Mouse (Mus musculus): Measurements from ENCODE around the gene Gfod1.

Gene Gfod1

DNA sequence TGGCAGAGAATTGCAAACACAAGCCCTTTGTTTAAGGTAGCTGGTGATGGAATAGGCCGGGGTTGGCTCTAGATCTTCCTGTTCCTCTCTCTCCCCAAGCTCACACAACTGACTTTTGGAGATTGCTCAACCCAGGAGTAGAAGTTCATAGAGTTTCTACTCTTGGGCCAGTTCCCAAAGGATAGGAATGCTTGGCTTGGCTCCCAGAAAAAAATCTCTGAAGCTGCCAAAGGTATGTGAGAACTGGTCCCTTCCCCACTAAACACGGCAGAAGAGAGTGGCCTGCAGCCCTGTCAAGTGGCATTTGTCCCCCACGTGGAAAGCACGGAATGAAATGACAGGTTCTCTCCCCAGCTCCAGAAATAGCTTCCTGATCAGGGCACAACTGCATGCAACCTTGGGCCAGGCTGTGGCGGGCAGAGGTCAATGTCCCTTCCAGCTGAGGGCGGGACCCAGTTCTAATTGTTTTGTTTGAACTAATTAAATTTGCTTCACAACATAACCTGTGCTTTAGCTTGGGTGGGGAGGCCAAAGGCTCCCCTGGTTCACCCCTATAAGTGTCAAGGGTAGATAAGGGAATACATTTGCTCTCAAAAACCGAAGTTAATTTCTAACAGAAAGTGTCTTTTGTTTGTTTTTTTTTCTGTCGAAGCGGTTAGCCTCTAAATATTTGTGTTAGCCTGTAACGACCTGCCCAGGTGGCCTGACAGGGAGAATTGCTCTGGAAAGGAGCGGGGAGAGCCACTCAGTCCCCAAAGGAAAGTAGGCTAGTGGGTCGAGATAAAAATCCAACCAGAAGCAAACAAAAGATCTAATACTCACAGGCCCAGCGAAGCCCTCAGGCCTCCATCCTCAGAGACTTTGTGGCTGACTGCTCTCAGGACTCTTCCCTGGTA, 71.8 kb downstream of the Gfod1 start:
- DNase-seq (ENCODE audit: low read depth, low spot score), result no peak

DNA sequence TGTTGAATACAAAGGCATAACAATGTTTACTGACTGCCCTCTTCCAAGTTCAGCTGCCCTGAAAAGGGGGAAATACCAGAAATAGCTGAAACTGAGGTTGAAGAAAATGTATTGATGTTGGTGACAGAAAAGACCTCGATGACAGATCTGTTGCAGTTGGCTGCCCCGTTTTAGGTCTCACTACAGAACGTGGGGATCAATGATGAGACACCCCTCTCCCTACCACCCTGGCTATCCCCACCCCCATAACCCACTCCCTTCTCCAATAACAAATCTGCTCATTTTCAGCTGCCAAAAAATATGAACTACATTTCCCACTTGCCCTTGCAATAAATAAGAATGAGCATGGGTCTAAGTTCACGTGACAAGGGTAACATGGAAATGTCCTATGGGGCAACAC, 73.1 kb downstream of the Gfod1 start:
- no peak for DNase-seq (ENCODE audit: low read depth, low spot score)

DNA sequence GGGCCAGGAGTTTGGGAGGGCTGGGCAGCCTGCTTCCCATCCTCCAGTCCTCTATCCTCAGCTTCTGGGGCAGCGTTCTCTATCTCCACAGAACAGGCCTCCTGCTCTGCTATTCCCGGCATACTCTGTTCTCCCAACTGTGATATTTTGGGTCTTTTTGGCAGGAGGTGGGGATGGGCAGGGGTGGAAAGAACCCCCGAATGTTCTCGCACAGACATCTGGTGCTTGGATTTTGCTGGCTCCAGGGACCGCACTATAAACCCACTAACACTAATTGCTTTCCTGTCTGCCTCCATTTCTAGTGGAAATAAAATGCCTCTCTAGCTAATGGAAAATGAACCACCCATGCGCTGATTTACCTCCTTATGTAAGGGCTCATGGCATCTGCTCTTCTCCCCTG, 73.7 kb downstream of the Gfod1 start:
- no peak for DNase-seq (ENCODE audit: low read depth, low spot score)

DNA sequence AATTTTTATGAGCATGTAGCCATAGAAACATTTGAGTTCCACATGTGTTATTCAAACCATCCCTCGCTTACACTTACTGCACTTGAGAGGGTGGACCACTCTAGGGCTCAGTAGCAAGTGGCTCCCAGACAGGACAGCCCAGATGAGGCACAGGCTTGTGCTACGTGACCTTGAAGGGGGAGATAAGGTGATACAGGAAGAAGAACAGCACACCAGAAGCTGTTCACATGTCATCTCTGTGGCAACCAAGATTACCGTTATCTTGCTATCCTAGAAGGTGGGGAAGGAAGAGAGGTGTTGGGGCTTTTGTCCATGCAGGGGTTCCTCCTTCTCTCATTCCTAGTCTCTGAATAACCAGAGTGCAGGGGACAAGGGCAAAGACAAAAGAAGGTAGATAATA, 74.2 kb downstream of the Gfod1 start:
- no peak for DNase-seq (ENCODE audit: low read depth, low spot score)

DNA sequence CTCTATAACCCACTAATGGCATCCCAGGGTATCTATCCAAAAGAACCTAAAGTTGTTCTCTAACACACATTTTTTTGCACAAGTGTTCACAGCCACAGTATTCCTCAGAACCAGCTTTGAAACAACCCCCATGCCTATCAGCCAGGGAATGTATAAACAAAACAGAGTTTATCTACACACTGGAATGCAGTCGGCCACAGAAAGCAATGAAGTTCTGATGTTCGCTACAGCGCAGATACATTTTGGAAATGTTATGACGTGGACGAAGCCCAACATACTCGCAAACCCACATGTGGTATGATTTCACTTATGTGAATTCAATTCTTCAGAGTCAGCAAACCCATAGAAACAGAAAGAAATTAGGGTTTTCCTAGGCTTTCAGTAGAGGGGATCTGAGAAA, 75.8 kb downstream of the Gfod1 start:
- DNase-seq (ENCODE audit: low read depth, low spot score), result no peak

DNA sequence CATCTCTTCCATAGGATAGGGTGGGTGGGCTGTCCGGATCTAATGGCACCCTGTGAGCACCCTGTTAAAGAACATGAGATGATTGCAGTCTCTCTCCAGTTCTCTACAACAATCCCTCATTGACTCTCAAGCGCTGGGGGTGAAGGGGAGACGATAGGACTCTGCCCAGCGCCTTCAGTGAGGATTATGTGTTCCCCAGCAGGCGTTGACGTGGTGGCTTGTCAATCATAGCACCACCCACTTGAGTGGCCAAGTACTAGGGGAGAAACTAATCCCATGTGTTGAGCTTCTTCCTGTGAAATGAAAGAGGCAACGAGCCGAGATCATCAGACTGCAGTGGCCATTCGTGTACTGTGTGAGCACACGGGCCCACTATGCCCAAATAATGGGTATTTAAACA, 77.9 kb downstream of the Gfod1 start:
- DNase-seq (ENCODE audit: low read depth, low spot score), result no peak

DNA sequence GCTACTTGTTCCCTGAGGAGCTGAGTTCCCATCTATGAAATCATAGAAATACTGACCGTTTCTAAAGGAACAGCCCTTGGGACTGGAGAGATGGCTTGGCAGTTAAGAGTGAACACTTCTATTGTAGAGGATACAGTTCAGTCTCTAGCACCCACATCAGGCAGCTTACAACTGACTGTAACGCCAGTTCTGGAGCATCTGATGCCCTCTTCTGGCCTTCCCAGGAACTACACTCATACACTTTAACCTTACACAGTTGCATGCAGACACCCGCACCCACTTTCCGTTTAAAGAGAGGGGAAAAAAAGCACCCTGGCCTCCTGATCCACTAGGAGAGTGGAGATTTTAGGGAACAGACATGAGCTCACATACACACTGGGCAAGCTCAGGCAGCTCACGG, 78.8 kb downstream of the Gfod1 start:
- DNase-seq (ENCODE audit: low read depth, low spot score), result no peak

DNA sequence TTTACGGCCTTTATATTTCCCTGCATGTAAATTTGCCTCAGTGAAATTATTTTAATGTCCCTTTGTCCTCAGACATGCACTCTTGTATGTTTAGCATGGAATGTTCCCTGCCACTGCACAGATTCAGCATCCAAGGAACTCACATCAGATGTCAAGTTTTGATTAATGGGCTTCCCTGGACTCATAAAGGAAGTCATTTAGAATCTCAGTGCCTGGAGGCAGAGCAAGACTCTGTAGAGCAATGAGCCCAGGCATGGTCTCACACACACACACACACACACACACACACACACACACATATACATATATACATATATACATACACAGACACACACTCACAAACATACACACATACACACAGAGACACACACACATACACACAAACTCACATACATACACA, 81.9 kb downstream of the Gfod1 start:
- DNase-seq (ENCODE audit: low read depth, low spot score), result peak; percentile 62

DNA sequence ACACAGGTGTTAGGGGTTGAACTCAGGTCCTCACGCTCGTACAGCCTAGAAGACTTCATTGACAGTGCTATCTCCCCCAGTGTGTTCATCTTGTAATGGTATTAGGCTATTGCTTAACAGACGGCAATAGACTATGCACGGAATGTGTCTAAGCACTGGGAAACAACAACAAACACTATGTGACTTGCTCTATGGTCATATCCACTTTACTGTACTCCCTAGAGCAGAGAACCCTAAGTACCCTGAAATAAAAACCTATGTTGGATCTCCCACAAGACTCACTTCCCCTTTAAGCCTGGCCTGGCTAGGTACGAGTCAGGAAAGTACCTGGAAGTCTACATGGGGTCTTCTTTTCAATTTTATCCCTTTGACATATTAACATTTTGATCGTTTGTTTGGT, 82.7 kb downstream of the Gfod1 start:
- no peak for DNase-seq (ENCODE audit: low read depth, low spot score)

DNA sequence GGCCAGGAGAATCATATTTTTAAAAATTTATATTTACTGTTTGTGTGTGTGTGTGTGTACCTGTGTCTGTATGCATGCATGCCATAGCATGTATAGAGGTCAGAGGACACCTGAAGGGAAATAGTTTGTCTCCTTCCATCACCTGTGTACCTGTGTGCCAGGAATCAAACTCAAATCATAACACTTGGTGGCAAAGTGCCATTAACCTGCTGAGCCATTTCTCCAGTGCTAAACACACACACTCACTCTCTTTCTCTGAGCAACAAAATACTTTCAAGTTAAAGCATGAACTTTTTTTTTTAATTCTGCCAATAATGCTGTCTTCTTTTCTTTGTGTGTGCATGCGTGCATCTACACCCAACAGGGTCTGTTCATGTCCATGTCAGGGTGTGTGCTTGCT, 83.3 kb downstream of the Gfod1 start:
- DNase-seq (ENCODE audit: low read depth, low spot score), result no peak

DNA sequence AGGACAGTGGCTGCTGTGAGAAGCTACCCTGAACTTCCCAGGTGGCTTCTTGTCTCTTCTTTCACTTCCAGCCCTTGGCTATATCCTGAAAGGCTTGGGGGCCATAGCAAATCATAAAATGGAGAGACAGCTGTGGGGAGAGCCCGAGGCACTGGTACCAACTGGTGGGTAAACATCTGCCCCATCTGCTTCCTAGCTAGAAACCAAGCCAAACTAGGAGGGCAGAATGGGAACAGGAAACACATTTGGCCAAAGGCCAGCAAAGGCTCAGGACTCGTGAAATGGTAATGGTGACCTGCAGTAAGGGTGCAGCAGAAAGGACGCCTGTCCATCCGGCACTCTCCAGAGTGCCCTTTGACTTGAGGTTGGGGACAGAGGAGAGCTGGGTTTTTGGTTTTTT, 85.2 kb downstream of the Gfod1 start:
- DNase-seq (ENCODE audit: low read depth, low spot score), result no peak

DNA sequence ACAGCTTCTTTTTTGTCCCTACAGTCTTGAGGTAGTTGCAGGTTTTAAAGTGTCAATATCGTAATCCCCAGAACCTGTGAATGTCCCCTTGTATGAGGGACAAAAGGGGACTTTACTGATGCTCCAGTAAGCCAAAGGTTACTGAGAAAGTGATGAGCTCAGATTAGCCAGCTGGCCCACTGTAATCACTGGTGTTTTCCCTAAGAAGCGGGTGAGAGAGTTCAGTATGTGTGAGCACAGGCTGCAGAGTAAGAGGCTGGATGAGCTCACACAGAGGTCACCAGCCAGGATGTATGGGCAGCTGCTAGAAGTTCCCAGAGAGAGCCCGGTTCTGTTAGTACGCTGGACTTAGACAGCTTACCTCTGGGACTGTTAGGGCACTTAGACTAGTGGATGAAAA, 85.7 kb downstream of the Gfod1 start:
- no peak for DNase-seq (ENCODE audit: low read depth, low spot score)

DNA sequence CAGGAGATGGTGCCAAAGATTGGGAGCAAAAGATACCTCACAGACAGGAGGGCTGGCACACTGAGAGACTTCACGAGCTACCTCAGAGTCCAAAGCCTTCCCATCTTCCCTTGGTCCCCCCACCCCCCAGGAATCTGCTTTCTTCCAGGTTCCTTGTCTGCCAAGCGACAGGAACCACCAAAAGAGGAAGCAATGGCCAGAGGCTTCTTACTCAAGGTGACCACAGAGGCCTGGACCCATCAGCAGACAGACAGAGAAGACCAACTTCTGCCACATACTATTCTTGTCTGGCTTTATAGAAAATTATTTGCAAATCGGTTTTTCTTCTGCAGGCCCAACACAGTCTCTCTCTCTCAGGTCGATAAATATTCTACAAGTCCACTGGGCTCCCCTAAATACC, 86.3 kb downstream of the Gfod1 start:
- DNase-seq (ENCODE audit: low read depth, low spot score), result no peak

DNA sequence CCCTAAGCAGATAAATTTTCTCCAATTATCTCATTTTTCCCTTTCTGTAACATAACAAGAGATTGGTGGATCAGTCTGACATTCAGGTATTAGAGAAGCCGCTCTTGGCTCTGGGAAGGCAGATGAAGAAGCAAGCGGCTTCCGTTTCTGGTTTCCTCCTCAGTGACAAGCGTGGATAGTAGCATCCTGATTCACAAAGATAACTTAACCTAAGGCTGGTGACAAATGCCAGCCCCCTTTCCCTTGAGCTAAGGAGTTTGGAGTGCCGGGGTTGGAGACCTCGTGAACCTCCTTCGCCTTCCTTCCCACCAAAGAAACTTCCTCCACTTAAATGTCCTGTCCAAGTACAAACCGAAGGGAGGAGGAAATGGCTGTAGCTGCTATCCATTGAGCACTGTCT, 86.9 kb downstream of the Gfod1 start:
- no peak for DNase-seq (ENCODE audit: low read depth, low spot score)

DNA sequence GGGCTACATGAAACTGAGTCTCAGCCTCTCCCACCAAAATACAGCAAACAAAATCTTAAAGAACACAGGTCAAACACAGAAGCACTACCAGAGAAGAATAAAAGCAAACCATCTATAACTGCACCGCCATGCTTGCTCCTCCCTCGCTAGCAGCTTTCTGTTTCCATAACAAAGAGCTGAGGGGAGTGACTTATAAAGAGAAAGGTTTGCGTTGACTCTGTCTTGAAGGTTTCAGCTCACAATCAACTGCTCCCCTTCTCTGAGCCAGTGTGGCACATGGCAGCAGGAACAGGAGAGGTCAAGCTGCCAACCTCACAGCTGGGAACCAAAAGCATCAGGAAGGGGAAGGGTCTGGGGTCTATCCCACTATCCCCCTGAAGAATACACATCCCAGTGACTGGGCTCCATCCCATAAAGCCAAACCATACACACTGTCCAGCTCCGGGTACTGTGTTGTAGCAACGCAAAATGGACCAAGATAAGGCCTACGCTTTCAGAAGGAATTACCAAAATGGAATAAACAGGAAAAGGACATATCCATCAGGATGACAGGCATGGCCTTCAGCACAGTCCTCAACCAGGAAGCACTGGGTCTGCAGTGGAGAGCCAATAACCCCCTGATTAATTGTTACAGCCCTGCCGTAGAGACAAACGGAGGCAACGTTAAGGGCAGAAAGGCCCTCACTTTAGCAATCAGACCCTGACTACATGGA, 87.8 kb downstream of the Gfod1 start:
- no peak for DNase-seq (ENCODE audit: low read depth, low spot score)

DNA sequence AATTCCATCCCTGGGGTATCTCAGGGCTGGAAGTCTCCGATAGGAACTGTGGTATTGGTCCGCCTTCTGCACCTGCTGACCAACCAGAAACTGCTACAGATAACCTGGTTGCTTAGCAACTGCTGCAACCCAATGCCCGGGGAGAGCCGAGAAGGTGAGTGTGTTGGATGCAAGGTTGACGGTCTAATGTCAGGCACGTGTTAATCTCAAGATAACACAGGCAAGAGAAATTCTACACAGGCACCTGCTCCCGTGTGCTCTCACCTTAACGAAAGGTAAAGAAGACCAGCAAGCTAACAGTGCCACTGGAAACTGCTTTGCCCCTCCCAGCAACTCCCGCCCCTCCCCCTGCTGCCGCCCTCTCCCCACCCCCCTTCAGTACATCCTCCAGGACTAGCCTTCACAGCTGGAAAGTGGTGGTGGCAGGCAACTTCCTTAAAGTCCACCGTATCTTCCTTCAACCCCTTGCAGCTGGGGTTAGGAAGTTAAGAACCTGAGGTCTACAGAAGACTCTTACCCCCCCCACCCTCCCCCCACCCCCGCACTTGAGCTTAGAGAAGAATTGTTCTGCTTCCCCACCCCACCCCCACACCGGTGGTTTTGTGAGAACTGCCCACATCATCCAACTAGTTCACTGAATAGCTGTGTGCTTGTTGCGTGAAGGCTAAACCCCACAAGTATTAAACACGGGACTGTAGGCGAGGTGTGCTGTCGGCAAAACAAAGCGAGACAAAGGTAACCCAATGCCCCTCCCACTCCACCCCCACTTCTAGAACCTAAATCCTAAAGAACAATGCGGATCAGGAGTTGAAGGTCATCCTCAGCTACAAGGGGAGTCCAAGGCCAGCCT, 88.6 kb downstream of the Gfod1 start:
- DNase-seq (ENCODE audit: low read depth, low spot score), result no peak

DNA sequence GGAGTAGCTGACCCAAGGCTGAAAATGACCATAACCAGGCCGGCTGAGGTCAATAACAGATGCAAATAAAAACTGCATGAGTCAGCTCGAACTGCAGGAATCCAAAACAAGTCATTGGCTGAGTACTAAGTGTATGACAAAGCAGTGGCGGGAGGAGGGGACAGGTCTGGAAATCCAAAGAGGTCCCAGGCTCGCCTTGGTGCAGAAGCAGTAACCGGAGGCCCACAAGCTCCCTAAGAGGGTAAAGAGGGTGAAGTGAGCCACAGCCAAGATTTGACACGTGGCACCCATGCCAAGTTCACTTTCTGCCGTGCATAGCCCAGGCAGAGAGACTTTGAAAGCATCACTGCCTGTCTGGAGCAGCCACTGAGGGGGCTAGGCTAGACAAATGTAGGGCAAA, 91.6 kb downstream of the Gfod1 start:
- no peak for DNase-seq (ENCODE audit: low read depth, low spot score)

DNA sequence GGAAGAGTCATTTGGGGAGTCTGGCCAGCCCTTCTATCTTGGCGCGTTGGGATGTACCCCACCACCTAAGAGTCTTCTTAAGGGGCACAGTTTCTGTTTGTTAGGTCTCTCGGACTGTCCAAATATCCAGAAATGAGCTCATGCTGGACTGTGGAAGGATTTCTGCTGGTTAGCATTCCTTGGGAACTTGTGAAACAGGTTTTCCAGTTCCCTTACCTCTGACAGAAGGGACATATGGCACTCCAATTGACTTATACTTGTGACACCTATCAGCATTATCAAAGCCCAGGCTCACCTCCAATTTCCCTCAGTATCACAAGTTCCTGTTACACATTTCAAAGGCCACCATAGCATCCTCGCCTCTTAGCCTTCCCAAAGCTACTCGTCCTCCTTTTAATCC, 93.0 kb downstream of the Gfod1 start:
- no peak for DNase-seq (ENCODE audit: low read depth, low spot score)

DNA sequence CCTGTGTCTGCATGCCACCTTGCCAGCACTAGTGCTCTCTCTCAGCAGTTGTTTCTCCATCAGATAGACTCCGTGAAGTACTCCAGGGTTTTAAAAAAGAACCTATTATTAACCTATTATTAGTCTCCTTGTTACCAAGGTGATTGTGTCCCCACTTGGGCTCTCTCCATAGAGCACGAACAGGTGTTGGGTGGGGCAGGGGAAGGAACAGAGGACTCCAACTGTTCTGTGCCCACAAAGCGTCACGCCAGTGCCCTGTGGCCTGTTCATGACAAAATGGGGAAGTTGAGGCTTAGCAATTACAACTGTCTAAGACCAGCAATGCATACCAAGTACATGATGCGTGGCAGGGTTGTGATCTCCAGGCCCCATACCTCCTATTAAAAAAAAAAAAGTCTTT, 94.4 kb downstream of the Gfod1 start:
- no peak for DNase-seq (ENCODE audit: low read depth, low spot score)

DNA sequence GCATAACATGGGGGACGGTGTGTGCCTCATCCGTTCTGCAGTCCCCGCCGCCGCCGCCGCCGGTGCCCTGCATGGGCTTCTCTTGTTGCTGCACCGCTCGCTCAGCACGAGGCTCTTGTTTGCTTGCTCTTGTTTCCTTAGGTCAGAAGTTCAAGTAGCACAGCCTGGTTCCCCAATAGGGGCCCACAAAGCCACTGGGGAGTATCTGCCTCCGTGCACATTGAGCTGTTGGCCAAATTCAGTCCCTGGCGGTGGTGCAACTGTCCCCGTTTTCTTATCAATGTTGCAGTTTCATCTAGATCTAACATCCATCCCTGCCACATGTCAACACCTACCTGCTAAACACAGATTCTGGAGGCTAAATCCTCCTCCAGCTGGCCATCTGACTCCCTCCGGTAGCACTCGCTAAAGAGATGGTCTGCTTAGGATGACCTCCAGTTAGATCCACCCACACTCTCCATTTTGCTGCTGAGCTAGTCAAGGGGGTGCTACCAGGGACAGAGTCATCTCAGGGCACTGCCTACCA, 95.0 kb downstream of the Gfod1 start:
- no peak for DNase-seq (ENCODE audit: low read depth, low spot score)

DNA sequence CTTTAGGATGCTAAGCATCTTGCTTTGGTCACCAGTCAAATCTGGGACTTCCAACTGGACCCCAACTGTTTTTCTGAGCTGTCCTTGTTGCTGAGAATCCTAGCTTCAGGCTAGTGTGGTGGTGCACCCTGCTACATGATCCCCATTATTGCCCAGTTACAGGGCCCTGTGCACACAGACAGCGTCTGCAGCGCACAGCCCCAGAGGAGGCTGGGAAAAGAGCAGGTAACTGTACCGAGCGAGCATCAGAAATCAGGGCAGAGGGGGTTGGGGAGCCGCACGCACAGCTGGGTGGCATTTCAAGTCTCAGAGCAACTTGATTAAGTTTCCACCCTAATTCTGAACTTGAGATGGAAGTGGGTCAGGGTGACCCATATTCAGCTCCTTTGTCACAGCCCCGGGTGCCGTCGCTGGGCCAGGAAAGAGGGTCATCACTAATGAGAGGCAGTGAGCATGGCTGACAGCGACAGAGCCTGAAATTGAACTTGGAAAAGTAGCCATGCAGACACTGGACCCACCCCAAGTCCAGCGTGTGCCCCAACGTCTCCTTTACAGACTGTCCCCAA, 97.8 kb downstream of the Gfod1 start:
- DNase-seq (ENCODE audit: low read depth, low spot score), result no peak

DNA sequence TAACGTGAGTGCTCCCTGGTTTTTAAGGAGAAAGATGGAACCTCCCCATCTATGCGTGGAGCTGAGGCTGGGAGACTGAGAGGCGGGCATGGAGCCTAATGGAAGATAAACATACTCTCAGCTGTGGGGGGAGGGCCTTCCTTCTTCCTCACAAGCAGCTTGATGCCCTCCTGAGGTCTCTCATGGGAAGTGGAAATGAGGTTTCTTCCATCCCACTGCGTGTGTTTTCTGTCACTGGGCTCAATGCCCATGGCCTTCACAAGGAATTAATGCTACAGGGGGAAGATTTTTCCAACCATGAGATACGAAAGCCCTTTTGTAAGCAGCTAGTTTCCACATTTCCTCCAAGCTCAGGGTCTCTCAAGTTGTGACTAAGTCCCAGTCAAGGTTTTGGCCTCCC, 100.3 kb downstream of the Gfod1 start:
- no peak for DNase-seq (ENCODE audit: low read depth, low spot score)
